Mouse (Mus musculus): ENCODE measurements around the gene Kiz. TPM values are rescaled to one million over a fixed set of nuclear protein-coding genes. Genes with fewer than 3 reads are reported as not detected.

The Kiz gene
- total RNA-seq, 2 experiments from 2014 or later = 22.0 to 24.4 TPM

DNA sequence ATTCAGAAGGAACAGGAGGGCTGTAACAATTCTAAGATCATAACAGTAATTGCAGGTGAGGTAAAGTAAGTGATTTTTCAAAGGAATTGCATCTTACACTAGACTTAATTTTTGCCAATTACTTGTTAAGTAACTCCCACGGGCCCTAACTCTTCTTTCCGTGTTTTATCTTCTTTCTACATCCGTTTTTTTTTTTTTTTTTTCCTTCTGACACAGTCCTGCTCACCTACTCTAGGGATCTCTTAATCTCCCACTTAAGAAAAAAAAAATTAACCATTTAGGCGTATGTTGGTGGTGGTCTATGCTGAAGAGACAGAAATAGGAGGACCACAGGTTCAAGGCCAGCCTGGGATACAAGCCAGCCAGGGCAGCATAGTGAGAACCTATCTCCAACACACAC is 1.2 kb downstream of the Kiz start:
- no peak for DNase-seq (ENCODE audit: extremely low spot score in 1 of 2, low spot score in 1 of 2)

DNA sequence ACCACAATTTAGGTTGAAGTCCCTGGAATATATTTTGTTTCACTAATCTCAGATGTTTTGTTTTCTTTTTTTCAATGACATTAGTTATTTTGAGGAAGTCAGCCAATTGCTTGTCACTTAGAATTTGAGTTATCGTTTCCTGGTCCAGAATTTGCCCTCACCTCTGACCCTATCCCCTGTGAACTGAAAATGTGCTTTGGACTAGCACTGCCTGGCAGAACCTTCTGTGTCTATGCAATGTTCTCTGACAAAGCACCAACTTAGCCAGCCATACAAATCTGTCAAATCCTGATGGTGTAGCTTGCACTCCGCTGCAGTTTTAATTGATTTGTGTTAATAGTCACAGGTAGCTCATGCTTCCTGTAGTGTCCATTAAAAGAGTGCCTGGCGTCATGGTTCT is 10.1 kb downstream of the Kiz start:
- DNase-seq (ENCODE audit: extremely low spot score in 1 of 2, low spot score in 1 of 2) = no peak

DNA sequence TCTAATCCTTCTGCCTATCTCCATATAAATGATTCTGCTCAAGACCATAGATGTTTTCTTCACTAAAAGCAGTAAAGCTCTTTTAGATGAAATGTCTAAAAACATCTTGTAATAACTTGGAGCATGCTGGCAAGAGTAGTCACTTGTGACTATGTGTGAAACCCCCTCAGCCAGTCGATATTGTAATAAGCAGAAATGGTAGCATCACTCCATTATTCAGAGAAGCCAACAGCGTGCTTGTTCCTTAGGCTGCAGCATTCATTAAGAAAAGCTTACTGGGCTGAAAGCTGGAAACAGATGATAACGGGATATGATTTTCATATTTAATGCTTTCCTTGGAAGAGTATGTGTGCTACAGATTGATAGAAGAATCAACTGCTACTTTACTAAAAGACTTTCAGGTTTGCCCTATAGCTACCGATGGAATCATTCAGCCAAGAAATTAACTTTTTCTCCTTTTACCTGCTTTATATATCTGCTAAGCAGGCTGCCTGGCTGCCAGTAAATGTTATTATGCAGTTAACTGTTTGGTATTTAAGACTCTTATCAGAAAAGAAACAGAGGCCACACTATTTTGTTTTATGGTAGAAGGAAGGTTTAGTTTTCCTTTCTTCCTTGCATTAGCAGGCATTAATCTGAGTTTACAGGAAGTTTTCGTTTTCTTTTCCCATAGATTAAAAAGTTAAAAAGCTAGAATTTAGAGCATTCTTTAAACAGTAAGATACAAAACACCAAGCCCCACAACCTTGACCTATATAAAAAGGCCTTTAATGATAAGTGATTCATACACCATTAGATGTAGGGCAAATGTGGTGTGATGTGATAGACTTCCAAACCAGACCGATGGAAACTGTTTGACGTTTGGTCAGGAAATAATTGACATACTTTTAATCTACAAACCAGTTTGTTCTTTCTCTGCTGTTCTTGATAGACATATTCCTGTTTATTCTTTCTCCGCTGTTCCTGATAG is 15.9 kb downstream of the Kiz start:
- no peak for DNase-seq (ENCODE audit: extremely low spot score in 1 of 2, low spot score in 1 of 2)

DNA sequence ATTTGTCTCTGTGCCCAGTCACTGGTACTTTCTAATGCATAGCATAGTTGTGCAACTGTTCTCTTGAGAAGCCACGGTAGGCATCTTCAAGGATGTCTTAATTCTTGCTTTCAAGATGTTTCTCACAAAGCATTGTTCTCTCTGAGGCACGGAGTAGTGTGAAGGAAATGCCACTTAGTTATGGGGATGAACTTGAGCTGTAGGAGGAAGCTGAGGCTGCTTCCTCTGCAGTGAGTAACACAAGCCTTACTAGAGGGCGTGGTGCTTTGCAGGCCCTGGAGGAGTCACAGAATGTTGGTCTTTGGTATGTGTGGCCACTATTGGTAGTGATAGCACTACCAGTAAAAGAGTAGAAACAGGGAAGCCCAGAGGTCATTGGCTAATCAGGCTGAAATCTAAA is 17.0 kb downstream of the Kiz start:
- DNase-seq (ENCODE audit: extremely low spot score in 1 of 2, low spot score in 1 of 2) = no peak

DNA sequence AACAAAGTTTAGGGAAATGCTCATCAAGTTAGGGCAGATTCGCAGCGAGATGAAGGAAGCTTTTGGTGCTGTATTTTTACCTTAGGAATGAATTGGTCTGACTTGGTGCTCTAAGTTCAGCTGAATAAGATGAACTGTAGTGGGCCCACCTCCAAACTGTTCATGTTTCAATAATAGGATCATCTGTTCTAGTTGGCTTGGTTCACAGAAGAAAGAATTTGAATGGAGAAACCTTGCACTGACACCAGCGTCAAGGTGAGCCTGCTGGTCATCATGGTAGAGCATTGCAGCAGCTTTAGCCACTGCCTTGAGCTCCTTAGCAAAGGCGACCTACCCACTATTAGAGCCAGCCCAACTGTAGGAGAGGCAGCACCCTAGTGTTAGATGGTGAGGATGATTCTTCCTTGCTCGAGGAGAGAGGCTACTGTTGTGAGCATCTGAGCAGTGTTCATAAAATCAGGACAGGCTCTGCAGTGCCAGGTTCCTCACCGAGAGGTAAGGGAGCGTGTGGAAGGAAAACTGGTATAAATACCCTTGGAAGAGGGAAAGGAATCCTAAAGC is 18.3 kb downstream of the Kiz start:
- DNase-seq (ENCODE audit: extremely low spot score in 1 of 2, low spot score in 1 of 2) = no peak

DNA sequence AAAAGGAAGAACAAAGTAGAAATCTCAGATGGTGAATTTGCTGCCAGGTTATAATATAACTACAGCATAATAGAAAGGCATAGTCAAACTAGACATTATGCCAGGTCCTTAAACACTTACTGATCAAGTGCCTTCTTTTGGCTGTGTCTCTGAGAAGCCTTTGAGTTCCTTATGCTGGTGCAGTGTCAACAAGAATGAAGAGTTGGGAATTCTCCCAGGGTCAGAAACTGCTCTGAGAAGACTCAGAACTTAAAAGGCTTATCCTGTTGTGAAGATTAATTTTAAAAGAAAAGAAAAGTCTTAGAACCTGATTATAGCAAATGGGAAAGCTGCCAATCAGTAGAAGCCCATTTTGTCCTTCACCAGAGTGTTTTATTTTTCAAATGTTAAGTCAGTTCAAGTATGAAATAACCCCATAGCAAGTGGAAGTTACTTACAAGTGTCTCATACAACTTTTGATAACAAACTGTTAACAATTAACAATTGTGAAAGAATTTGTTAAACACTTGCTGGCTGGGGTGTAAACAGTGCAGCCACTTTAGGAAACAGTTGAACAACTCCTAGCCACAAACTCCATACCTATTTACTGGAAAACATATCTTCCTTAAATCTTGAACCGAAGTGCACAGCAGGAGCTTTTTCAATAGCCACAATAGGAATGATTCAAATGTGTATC is 21.9 kb downstream of the Kiz start:
- no peak for DNase-seq (ENCODE audit: extremely low spot score in 1 of 2, low spot score in 1 of 2)

DNA sequence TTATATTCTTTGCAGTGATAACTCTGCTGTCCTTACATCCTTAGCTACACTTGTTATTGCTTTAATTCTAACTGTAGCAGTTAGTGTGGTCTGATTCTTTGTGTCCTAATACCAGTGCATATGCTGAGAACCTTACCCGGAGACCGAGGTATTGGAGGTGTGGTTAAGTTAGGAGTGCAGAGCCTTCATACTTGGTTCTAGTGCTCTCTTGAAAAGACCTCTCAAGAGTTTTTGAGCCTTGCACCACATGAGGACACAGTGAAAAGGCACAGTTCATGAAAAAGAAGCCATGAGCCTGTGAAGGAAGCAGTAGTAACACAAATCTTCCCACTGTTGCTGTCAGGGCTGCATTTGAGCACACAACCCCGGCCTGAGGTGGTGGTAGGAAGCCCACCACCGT is 26.0 kb downstream of the Kiz start:
- DNase-seq (ENCODE audit: extremely low spot score in 1 of 2, low spot score in 1 of 2) = no peak

DNA sequence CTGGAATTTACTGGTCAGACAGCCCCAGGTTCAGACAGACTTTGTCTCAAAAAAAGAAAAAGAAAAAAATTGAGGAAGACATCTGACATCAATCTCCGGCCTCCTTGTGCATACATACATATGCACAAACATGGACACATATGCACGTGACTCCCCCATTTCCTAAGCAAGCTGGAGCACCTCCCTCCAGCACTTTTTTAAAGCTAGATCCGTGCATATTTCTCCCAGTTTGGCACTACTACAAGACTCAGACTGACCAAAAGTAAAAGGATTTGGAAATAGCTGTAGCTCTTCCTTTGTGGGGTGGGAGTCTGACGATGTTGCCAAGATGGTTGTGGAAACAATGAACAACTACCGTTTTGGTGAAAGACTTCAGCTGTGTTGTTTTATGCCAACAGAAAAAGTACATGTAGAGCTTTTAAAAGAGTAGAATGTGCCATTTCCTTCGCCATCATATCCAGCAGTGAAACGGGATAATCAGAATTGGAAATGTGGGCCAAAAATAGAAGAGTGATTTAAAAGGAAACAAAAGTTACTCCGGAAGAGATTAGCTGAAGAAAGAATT is 28.7 kb downstream of the Kiz start:
- DNase-seq (ENCODE audit: extremely low spot score in 1 of 2, low spot score in 1 of 2) = no peak

DNA sequence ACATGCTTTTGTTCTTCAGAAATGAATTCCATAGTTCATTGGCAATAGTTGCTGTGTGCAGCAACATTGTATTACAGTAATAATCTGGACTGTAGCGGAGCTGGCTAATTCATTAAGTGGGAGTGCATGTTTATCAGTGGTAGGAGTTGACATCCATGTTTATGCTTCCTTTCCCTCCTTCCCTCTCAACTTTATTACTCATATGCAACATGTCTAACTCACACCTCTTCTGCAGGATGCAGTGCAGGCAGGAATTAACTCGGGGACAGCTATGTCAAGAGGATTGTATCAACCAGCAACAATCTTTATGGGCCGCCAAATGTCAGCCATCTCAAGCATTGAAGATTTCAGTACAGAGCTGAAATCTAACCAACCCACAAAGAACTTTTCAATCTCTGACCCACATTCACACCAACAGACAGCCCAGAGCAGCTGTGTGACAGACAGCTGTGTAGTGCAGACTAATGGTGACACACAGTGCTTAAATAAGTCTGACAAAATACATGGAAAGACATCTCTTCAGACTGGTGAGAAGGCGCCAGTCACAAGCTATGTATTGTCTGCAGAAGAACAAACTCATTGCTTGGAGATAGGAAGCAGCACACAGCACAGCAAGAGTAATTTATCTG is 33.2 kb downstream of the Kiz start:
- no peak for DNase-seq (ENCODE audit: extremely low spot score in 1 of 2, low spot score in 1 of 2)

DNA sequence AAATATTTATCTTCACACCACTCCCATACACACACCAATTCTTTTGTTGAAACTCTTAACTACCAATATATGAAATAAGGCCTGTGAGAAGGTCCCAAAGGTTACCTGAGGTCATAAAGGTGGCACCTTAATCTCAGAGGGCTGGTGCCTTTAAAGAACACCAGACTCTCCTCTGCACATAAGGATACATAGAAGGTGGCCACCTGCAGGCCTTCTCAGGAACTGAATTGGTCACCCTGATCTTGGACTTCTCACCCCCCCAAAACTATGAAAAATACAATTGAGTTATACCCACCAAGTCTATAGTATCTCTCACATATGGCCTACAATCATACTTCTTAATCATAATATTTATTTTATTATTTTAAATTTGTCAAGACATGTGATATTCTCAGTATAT is 43.3 kb downstream of the Kiz start:
- DNase-seq (ENCODE audit: extremely low spot score in 1 of 2, low spot score in 1 of 2) = no peak

DNA sequence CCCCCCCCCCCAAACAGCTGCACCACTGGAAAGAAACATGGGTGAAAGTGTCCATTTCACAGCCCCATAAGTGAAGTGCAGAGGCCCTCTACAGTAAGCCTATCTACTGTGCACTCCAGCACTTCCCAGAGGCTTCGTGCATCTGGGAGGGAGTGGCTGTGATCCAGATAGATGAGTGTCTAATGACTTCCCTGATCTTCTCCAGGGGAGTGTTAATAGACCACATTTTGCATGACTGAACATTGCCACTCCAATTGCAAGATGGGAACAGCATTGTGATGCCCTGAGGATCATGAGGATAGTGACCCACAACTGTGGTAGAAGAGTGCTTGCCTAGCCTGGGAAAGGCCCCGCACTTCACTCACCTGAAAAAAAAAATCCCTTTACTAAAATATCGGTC is 60.4 kb downstream of the Kiz start:
- DNase-seq (ENCODE audit: extremely low spot score in 1 of 2, low spot score in 1 of 2) = no peak

DNA sequence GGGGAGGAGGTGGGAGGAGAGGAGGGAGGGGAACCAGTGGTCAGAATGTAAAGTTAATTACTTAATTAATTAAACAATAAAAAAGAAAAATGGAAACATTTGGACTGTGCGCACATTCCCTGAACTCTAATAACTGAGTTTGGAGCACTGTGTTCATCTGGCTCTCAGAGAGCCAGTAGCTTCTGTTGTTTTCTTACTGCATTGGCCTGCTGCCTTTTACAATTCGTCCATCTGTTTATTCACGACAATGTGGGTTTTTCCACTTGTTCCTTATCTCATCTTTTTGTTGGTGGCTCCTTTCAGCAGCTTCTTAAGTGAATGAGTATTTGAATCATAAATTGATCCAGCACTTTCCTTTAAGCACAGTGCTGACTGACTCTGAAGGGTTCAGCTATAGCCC is 62.1 kb downstream of the Kiz start:
- DNase-seq (ENCODE audit: extremely low spot score in 1 of 2, low spot score in 1 of 2) = no peak

DNA sequence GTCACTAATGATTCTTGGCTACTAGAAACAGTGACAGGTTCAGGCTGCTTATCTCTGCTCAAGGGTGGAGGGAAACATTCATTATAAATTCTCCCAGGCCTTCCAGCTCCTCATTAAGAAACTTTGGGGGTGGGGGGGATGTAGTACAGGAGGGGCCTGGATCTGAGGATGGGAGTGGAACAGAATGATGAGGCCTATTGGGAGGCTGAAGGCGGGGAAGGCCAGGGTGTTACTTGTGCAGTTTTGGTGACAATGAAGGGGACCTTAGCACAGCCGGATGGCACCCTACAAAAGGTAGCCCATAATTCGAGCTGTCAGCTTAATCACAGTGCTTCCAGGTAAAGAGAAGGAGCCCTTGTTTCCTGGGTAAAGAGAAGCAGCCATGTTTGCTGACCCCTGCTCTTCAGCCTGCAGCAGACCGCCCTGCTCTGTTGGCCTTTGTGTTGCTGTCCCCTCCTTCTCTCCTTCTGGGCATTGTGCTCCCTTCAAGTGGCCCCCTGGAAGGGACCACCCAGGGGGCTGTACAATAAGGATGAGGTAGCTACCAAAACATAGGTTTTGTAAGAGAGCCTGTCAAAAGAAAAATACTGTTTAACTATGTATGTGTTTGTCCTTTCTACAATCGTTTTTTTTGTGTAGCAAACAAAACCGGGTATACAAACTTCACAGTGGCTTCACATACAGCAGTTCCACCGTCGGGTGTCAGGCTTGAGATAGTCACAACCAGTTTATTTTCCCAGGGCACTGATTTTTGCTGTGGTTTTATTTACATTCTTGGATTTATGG is 64.9 kb downstream of the Kiz start:
- DNase-seq (ENCODE audit: extremely low spot score in 1 of 2, low spot score in 1 of 2) = no peak

DNA sequence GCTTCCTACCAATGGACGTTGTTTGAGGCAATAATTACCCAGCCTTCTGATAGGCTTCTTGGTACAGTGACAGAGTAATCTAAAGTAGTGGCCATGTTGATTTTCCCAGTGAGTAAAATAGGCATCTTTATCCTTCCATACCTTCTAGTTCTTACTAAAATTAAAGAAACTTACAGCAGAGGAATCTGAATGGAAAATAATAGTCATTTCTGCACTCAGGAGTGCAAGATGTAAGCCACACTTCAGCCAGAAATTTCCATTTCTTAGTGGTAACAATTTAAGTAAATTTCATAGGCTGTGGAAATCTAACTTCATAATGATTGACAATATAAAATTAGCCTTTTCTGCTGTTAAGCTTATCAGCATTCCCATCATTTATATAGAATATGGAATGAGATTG is 69.6 kb downstream of the Kiz start:
- DNase-seq (ENCODE audit: extremely low spot score in 1 of 2, low spot score in 1 of 2) = no peak

DNA sequence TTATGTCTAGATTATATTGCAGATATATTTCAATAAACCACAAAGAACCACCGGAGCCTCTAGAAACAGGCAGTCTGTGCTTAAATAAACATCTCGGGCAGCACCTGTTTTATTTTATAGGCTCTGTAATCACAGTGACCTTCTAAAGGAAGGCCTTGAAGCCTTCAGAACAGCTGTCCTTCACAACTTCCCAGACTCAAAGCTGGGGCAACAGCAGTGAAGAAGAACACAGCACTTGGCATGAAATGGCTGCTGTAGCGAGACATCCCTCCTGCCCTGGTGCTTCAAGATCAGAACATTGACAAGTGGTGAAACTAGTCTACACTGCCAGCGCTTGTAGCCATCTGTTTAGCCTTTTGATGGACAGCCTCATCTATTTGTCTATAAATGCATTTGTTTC is 70.2 kb downstream of the Kiz start:
- no peak for DNase-seq (ENCODE audit: extremely low spot score in 1 of 2, low spot score in 1 of 2)

DNA sequence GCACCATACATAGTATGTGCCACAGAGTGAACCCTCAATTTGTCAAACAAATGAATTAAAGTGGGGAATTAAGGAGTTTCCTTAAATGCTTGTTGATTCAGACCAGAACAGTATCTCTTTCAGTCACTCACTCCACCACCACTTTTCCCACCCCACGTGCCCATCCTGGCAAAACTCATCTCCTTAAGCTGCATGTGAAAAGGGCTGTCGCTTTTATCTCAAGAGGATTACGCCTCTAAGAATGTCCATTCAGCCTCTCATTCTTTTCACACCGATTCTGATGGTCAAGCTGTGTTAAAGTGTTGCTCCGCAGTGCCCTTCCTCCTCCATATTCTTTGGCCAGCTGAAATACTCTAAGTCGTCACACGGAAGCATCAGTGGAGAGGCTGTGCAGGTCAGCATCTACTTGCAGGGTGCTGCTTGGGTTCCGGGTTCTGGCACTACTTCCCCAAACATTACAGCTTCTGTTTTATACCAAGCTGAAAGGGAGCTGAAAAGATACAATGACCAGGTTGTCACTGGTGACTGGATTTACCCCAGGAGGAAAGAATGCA is 92.6 kb downstream of the Kiz start:
- no peak for DNase-seq (ENCODE audit: extremely low spot score in 1 of 2, low spot score in 1 of 2)

DNA sequence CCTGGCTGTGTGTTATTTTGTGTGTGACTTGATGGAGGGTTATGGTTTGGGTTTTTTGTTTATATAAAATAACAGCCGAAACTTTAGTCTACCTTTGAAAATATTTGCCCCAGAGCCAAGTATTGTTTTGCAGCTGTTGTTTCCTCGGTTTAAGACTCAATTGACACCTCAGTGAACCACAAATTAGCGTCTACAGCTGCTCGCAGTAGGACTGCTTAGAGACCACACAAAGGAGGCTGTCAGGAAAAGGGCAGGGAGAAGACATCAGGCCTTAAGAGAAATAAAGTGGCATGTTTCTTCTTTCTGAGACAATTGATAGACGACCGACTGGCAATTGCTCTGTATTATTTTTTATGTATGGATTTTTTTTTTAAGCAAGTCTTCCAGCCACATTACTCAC is 100.7 kb downstream of the Kiz start:
- no peak for DNase-seq (ENCODE audit: extremely low spot score in 1 of 2, low spot score in 1 of 2)

DNA sequence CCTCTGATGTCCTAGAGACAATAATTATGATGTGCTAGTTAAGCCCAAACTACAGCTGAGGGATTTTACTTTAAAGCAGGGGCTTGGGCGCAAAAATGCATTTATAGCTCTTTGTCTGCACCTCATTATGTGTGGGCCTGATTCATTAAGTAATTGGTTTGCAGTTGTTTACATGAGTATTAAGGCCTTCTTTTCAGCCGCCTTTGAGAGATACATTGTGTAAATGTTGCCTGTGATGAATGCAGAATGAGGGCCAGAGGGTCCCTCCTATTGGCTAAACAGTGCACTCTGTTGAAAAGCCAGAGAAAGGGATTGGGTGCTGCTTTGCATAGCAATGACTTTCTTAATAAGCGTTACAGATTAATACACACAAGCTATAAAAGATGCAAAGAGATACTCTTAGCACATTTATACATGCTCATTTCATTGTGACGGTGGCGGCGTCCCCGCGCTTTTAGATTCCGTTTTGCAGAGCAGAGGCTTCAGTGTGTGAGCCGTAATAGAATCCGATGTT is 102.8 kb downstream of the Kiz start:
- DNase-seq (ENCODE audit: extremely low spot score in 1 of 2, low spot score in 1 of 2) = peak in 1 of 2 experiments; percentile 18

All from layer of hippocampus, postnatal 25 days (tissue).